Mouse (Mus musculus): ENCODE results near the gene Gm49336. TPM values are rescaled to one million over a fixed set of nuclear protein-coding genes. Genes with fewer than 3 reads are reported as not detected.
A peak's percentile ranks its signal among the peaks of the same experiment; 100 is the strongest.

The Gm49336 gene
- 63.9 and 72.0 TPM in 2 replicates for polyA plus RNA-seq (2016; fragmentation: Nextera tagmentation; extraction: Ambion mirVana)

- Histone ChIP-seq H3K4me1 (peaks cover 21% of the 10 kb centered on the region), H3K4me3 (peak within 1 kb of the TSS; percentile 80), H3K9ac (peak within 1 kb of the TSS; percentile 92), H3K27me3 (no peaks in the 10 kb centered on the region), H3K27ac (peak within 1 kb of the TSS; percentile 93), H3K4me2 (replicated peaks) (peak within 1 kb of the TSS; percentile 89), H3K36me3 (no peaks in the 10 kb centered on the region), H3K9me3 (replicated peaks) (no peaks in the 10 kb centered on the region)
- peak; percentile 99 for ATAC-seq (ENCODE audit: low FRiP score)
- WGBS: under 1% methylated on average over 62 of the region's 62 CpGs
Measured at GRCm38 (mm10) chr14:60251281-60252003, at the start of gene Gm49336, which contains the start of gene Nupl1. Gene Gm49336 (minus strand): TSS chr14:60251507. Gene Nupl1 (minus strand): TSS chr14:60251431.

- H3K9ac ChIP-seq: no peak overlapping the region
- ATAC-seq (ENCODE audit: low FRiP score): no peak
- H3K4me2 ChIP-seq (replicated peaks): no peak overlapping the region
- H3K4me1 ChIP-seq: 0 out of 2 replicates have a peak, but pooled peaks cover 5% of the 10 kb centered on the region
- no peaks in the 10 kb centered on the region for H3K9me3 ChIP-seq (replicated peaks)
- no peak overlapping the region for H3K4me3 ChIP-seq
- peaks cover 12% of the 10 kb centered on the region for H3K36me3 ChIP-seq
- 50% methylated on average over 6 of the region's 6 CpGs for WGBS
- H3K27me3 ChIP-seq: no peaks in the 10 kb centered on the region
- no peak overlapping the region for H3K27ac ChIP-seq
Measured at GRCm38 (mm10) chr14:60301024-60301423, 49.7 kb upstream of the Gm49336 start.

GRCm38 (mm10) chr14:60300224-60300991 lies 49.1 kb upstream of the Gm49336 start:
- peaks cover 12% of the 10 kb centered on the region for H3K36me3 ChIP-seq
- no peaks in the 10 kb centered on the region for H3K9me3 ChIP-seq (replicated peaks)
- H3K4me2 ChIP-seq (replicated peaks): no peak overlapping the region
- WGBS: 64% methylated on average over 14 of the region's 14 CpGs
- no peaks in the 10 kb centered on the region for H3K27me3 ChIP-seq
- 0 out of 2 replicates have a peak, but pooled peaks cover 5% of the 10 kb centered on the region for H3K4me1 ChIP-seq
- H3K27ac ChIP-seq: no peak overlapping the region
- no peak overlapping the region for H3K9ac ChIP-seq
- H3K4me3 ChIP-seq: no peak overlapping the region
- no peak for ATAC-seq (ENCODE audit: low FRiP score)

- Histone ChIP-seq H3K27me3 (no peaks in the 10 kb centered on the region), H3K4me2 (replicated peaks) (no peak overlapping the region), H3K4me3 (no peak overlapping the region), H3K4me1 (no peaks in the 10 kb centered on the region), H3K36me3 (peaks cover 4% of the 10 kb centered on the region; the same call in 1 of the 2 replicates), H3K9ac (no peak overlapping the region), H3K27ac (no peak overlapping the region), H3K9me3 (replicated peaks) (no peaks in the 10 kb centered on the region)
- WGBS: 89% methylated on average over 1 of the region's 1 CpGs
- ATAC-seq (ENCODE audit: low FRiP score): no peak
Measured at GRCm38 (mm10) chr14:60295531-60295930, 44.2 kb upstream of the Gm49336 start.

- Histone ChIP-seq H3K27me3 (no peaks in the 10 kb centered on the region), H3K36me3 (peaks cover 19% of the 10 kb centered on the region), H3K4me2 (replicated peaks) (no peak overlapping the region), H3K27ac (no peak overlapping the region), H3K4me1 (no peaks in the 10 kb centered on the region), H3K4me3 (no peak overlapping the region), H3K9me3 (replicated peaks) (no peaks in the 10 kb centered on the region), H3K9ac (no peak overlapping the region)
- WGBS: 93% methylated on average over 4 of the region's 4 CpGs
- ATAC-seq (ENCODE audit: low FRiP score): no peak
Measured at GRCm38 (mm10) chr14:60290363-60290762, 39.1 kb upstream of the Gm49336 start.

- 91% methylated on average over 7 of the region's 7 CpGs for WGBS
- Histone ChIP-seq H3K4me3 (no peak overlapping the region), H3K4me2 (replicated peaks) (no peak overlapping the region), H3K36me3 (peaks cover 28% of the 10 kb centered on the region), H3K9me3 (replicated peaks) (no peaks in the 10 kb centered on the region), H3K4me1 (no peaks in the 10 kb centered on the region), H3K27me3 (no peaks in the 10 kb centered on the region), H3K9ac (no peak overlapping the region), H3K27ac (no peak overlapping the region)
- ATAC-seq (ENCODE audit: low FRiP score): no peak
Measured at GRCm38 (mm10) chr14:60286194-60286863, 35.0 kb upstream of the Gm49336 start.

GRCm38 (mm10) chr14:60275301-60276276 lies 24.3 kb upstream of the Gm49336 start:
- Histone ChIP-seq H3K36me3 (0 out of 2 replicates have a peak, but pooled peaks cover 3% of the 10 kb centered on the region), H3K27ac (no peak overlapping the region), H3K4me2 (replicated peaks) (no peak overlapping the region), H3K4me1 (no peaks in the 10 kb centered on the region), H3K9me3 (replicated peaks) (no peaks in the 10 kb centered on the region), H3K9ac (no peak overlapping the region), H3K4me3 (no peak overlapping the region), H3K27me3 (no peaks in the 10 kb centered on the region)
- ATAC-seq (ENCODE audit: low FRiP score): no peak
- 95% methylated on average over 7 of the region's 7 CpGs for WGBS

GRCm38 (mm10) chr14:60273346-60273745 lies 22.0 kb upstream of the Gm49336 start:
- Histone ChIP-seq H3K4me3 (no peak overlapping the region), H3K36me3 (no peaks in the 10 kb centered on the region), H3K4me2 (replicated peaks) (no peak overlapping the region), H3K27me3 (no peaks in the 10 kb centered on the region), H3K9ac (no peak overlapping the region), H3K9me3 (replicated peaks) (no peaks in the 10 kb centered on the region), H3K27ac (no peak overlapping the region), H3K4me1 (no peaks in the 10 kb centered on the region)
- no peak for ATAC-seq (ENCODE audit: low FRiP score)
- 83% methylated on average over 6 of the region's 6 CpGs for WGBS

- ATAC-seq (ENCODE audit: low FRiP score): no peak
- no peak overlapping the region for H3K4me3 ChIP-seq
- no peaks in the 10 kb centered on the region for H3K9me3 ChIP-seq (replicated peaks)
- no peak overlapping the region for H3K27ac ChIP-seq
- 90% methylated on average over 6 of the region's 6 CpGs for WGBS
- H3K4me2 ChIP-seq (replicated peaks): no peak overlapping the region
- H3K4me1 ChIP-seq: peaks cover 13% of the 10 kb centered on the region
- H3K36me3 ChIP-seq: no peaks in the 10 kb centered on the region
- H3K27me3 ChIP-seq: no peaks in the 10 kb centered on the region
- no peak overlapping the region for H3K9ac ChIP-seq
Measured at GRCm38 (mm10) chr14:60269333-60269732, 18.0 kb upstream of the Gm49336 start.

- 0% methylated on average over 43 of the region's 51 CpGs for WGBS
- no peaks in the 10 kb centered on the region for H3K27me3 ChIP-seq
- no peaks in the 10 kb centered on the region for H3K36me3 ChIP-seq
- peaks cover 13% of the 10 kb centered on the region for H3K4me1 ChIP-seq
- peak within 1 kb of the TSS; percentile 85 for H3K4me3 ChIP-seq
- peak; percentile 98 for ATAC-seq (ENCODE audit: low FRiP score)
- H3K27ac ChIP-seq: peak within 1 kb of the TSS; percentile 77
- H3K9ac ChIP-seq: peak within 1 kb of the TSS; percentile 86
- H3K4me2 ChIP-seq (replicated peaks): peak within 1 kb of the TSS; percentile 55
- H3K9me3 ChIP-seq (replicated peaks): no peaks in the 10 kb centered on the region
Measured at GRCm38 (mm10) chr14:60264990-60265876, 13.9 kb upstream of the Gm49336 start, which contains the start of gene Mtmr6. Gene Mtmr6 (plus strand): TSS chr14:60265228.

Data from hindbrain, embryonic 12.5 days (tissue).